Mouse (Mus musculus) G1E (cell line): ENCODE data around the gene Arhgef1. TPM values are rescaled to one million over a fixed set of nuclear protein-coding genes. Genes with fewer than 3 reads are reported as not detected.

Source experiments
- ATAC-seq: 2 replicates; pipeline ENCODE4 v1.8.0; 2016; ENCODE audit warnings: mild to moderate bottlenecking; ENCODE audit not compliant: insufficient number of reproducible peaks, poor library complexity, low FRiP score, severe bottlenecking; ENCODE audit errors: extremely low read depth
- DNase-seq: peaks from one replicate; pipeline ENCODE4 v3.0.0; 2012; ENCODE audit warnings: low spot score
- H3K27me3 ChIP-seq: 2 replicates; pipeline ENCODE4 v1.6.1; 2012; ENCODE audit warnings: mild to moderate bottlenecking, low read length, inconsistent platforms; ENCODE audit not compliant: insufficient read depth
- H3K36me3 ChIP-seq: replicated peaks from 2 replicates; pipeline ENCODE3; 2012; ENCODE audit warnings: mild to moderate bottlenecking, inconsistent platforms
- H3K4me1 ChIP-seq: 2 replicates; pipeline ENCODE4 v1.6.1; 2012; ENCODE audit warnings: low read depth, low read length, inconsistent platforms, mixed read lengths; ENCODE audit not compliant: insufficient read depth
- H3K4me3 ChIP-seq: 2 replicates; pipeline ENCODE4 v1.5.1; 2012; ENCODE audit warnings: low read depth, mild to moderate bottlenecking, inconsistent platforms, low read length, moderate library complexity, mixed read lengths
- H3K9me3 ChIP-seq: replicated peaks from 2 replicates; pipeline ENCODE4 v1.6.1; 2012; ENCODE audit warnings: inconsistent platforms
- CTCF ChIP-seq: IDR thresholded peaks from 2 replicates; pipeline ENCODE4 v1.5.1; 2012; ENCODE audit warnings: low read depth, low read length, inconsistent platforms, mixed read lengths
- GATA1 ChIP-seq: IDR thresholded peaks from 2 replicates; pipeline ENCODE4 v1.6.1; 2012; ENCODE audit warnings: borderline replicate concordance, low read length, inconsistent platforms, mixed read lengths
- GATA2 ChIP-seq: IDR thresholded peaks from 2 replicates; pipeline ENCODE4 v1.6.1; 2012; ENCODE audit warnings: low read depth, low read length, inconsistent platforms, borderline replicate concordance
- POLR2AphosphoS5 ChIP-seq: IDR thresholded peaks from 2 replicates; pipeline ENCODE4 v1.6.1; 2012; ENCODE audit warnings: low read depth, low read length, inconsistent platforms; ENCODE audit not compliant: insufficient replicate concordance
- TAL1 ChIP-seq: conservative IDR thresholded peaks from 2 replicates; pipeline ENCODE4 v1.6.1; 2012; ENCODE audit warnings: low read depth, low read length, inconsistent platforms, mixed read lengths
- polyA plus RNA-seq: library from polyadenylated mRNA; stranded (reverse); fragments of >175 nt; gene quantifications from 2 replicates; pipeline ENCODE4 v1.2.3, GENCODE M21; 2012
- total RNA-seq, 2 experiments: library from RNA; stranded (forward) in 1 of 2; stranded (reverse) in 1 of 2; fragments of 200-1000 nt in 1 of 2; fragments of >200 nt in 1 of 2; fragmentation: Nextera tagmentation in 1 of 2; gene quantifications; 2 replicates each; pipeline ENCODE4 v1.2.3; 2014 to 2017

Arhgef1 gene
- total and polyA plus RNA-seq, 3 experiments = 48.2 to 371 (median 97.4) TPM

- H3K4me1 ChIP-seq = peaks cover 14% of the 10 kb centered on the region
- no peak for TF ChIP-seq TAL1
- no peak for TF ChIP-seq CTCF
- no peak for TF ChIP-seq GATA1
- TF ChIP-seq POLR2AphosphoS5 = no peak
- no peak for TF ChIP-seq GATA2
- no peak for ATAC-seq
- peaks cover 25% of the 10 kb centered on the region for H3K27me3 ChIP-seq
- no peaks in the 10 kb centered on the region for H3K36me3 ChIP-seq
- DNase-seq = no peak
- H3K9me3 ChIP-seq = no peaks in the 10 kb centered on the region
- H3K4me3 ChIP-seq = no peak overlapping the region
These were observed 38.6 kb upstream of the Arhgef1 start for GRCm38 (mm10) chr7:24864156-24864555.

GRCm38 (mm10) chr7:24869080-24869479 lies 33.6 kb upstream of the Arhgef1 start:
- Histone ChIP-seq H3K36me3 (no peaks in the 10 kb centered on the region), H3K9me3 (no peaks in the 10 kb centered on the region), H3K27me3 (peaks cover 42% of the 10 kb centered on the region), H3K4me3 (no peak overlapping the region), H3K4me1 (peaks cover 2% of the 10 kb centered on the region; the same call in 1 of the 2 replicates)
- DNase-seq (no peak), ATAC-seq (no peak)
- TF ChIP-seq GATA2 (no peak), GATA1 (no peak), POLR2AphosphoS5 (no peak), TAL1 (no peak), CTCF (no peak)

- ATAC-seq (no peak), DNase-seq (no peak)
- H3K4me3 ChIP-seq = no peak within 1 kb of the TSS
- no peak for TF ChIP-seq GATA1
- TF ChIP-seq POLR2AphosphoS5 = no peak
- TF ChIP-seq CTCF = no peak
- no peak for TF ChIP-seq TAL1
- TF ChIP-seq GATA2 = no peak
- H3K4me1 ChIP-seq = no peaks in the 10 kb centered on the region
- peaks cover 47% of the 10 kb centered on the region for H3K27me3 ChIP-seq
- H3K36me3 ChIP-seq = no peaks in the 10 kb centered on the region
- H3K9me3 ChIP-seq = no peaks in the 10 kb centered on the region
These were observed 33.1 kb upstream of the Arhgef1 start, which contains the start of the genes Lypd4 and Dmrtc2 for GRCm38 (mm10) chr7:24869532-24870165. Gene Lypd4, minus strand, starts transcription at chr7:24869941. Gene Dmrtc2, plus strand, starts transcription at chr7:24870057.

GRCm38 (mm10) chr7:24877588-24877987 lies 25.1 kb upstream of the Arhgef1 start:
- ATAC-seq (no peak), DNase-seq (no peak)
- no peak for TF ChIP-seq TAL1
- TF ChIP-seq CTCF = no peak
- no peaks in the 10 kb centered on the region for H3K36me3 ChIP-seq
- H3K9me3 ChIP-seq = no peaks in the 10 kb centered on the region
- H3K4me1 ChIP-seq = peaks cover 3% of the 10 kb centered on the region; the same call in 1 of the 2 replicates
- H3K4me3 ChIP-seq = no peak overlapping the region
- H3K27me3 ChIP-seq = peaks cover 71% of the 10 kb centered on the region

GRCm38 (mm10) chr7:24879620-24880019 lies 23.1 kb upstream of the Arhgef1 start:
- no peak for DNase-seq
- no peaks in the 10 kb centered on the region for H3K36me3 ChIP-seq
- H3K4me3 ChIP-seq = no peak overlapping the region
- no peak for TF ChIP-seq GATA2
- TF ChIP-seq GATA1 = no peak
- no peak for TF ChIP-seq CTCF
- no peak for TF ChIP-seq TAL1
- TF ChIP-seq POLR2AphosphoS5 = no peak
- H3K4me1 ChIP-seq = peaks cover 10% of the 10 kb centered on the region; the same call in 1 of the 2 replicates
- no peak for ATAC-seq
- peaks cover 52% of the 10 kb centered on the region for H3K27me3 ChIP-seq
- no peaks in the 10 kb centered on the region for H3K9me3 ChIP-seq

- no peak for TF ChIP-seq GATA2
- TF ChIP-seq TAL1 = no peak
- no peak for TF ChIP-seq CTCF
- TF ChIP-seq POLR2AphosphoS5 = no peak
- no peak for TF ChIP-seq GATA1
- Histone ChIP-seq H3K36me3 (peaks cover 29% of the 10 kb centered on the region), H3K4me1 (peaks cover 26% of the 10 kb centered on the region), H3K27me3 (peaks cover 30% of the 10 kb centered on the region), H3K4me3 (no peak overlapping the region), H3K9me3 (no peaks in the 10 kb centered on the region)
- ATAC-seq (no peak), DNase-seq (no peak)
These were observed 20.1 kb upstream of the Arhgef1 start for GRCm38 (mm10) chr7:24882416-24883199.
